Mouse (Mus musculus) yolk sac, embryonic 10.5 days (tissue): Measurements from ENCODE around the gene Cd59b.
A peak's percentile ranks its signal among the peaks of the same experiment; 100 is the strongest.

Experiments
- DNase-seq: peaks from one replicate; pipeline ENCODE4 v3.0.0-alpha.2; 2017; ENCODE audit warnings: low spot score

Gene Cd59b

GRCm38 (mm10) chr2:104119097-104119496, 49.4 kb downstream of the Cd59b start:
- DNase-seq: no peak

- DNase-seq: no peak
Observed at GRCm38 (mm10) chr2:104120312-104120711, 50.7 kb downstream of the Cd59b start.

- peak; percentile 43 for DNase-seq
Observed at GRCm38 (mm10) chr2:104121681-104122504, 52.2 kb downstream of the Cd59b start.

GRCm38 (mm10) chr2:104122505-104123378, 53.1 kb downstream of the Cd59b start, which contains the start of gene A930018P22Rik:
Gene A930018P22Rik, plus strand, starts transcription at chr2:104122769.
- DNase-seq: peak; percentile 94

- peak; percentile 41 for DNase-seq
Observed at GRCm38 (mm10) chr2:104123540-104123939, 53.9 kb downstream of the Cd59b start.

- DNase-seq: no peak
Observed at GRCm38 (mm10) chr2:104124071-104124470, 54.4 kb downstream of the Cd59b start.

- peak; percentile 90 for DNase-seq
Observed at GRCm38 (mm10) chr2:104128803-104129531, 59.3 kb downstream of the Cd59b start.

- DNase-seq: peak; percentile 35
Observed at GRCm38 (mm10) chr2:104130165-104130564, 60.5 kb downstream of the Cd59b start.

- no peak for DNase-seq
Observed at GRCm38 (mm10) chr2:104130969-104131368, 61.3 kb downstream of the Cd59b start.

GRCm38 (mm10) chr2:104132266-104132859, 62.7 kb downstream of the Cd59b start:
- no peak for DNase-seq

GRCm38 (mm10) chr2:104133042-104133810, 63.6 kb downstream of the Cd59b start:
- no peak for DNase-seq

GRCm38 (mm10) chr2:104134150-104135056, 64.8 kb downstream of the Cd59b start:
- DNase-seq: peak; percentile 71

GRCm38 (mm10) chr2:104135920-104136319, 66.3 kb downstream of the Cd59b start:
- no peak for DNase-seq
